Mouse (Mus musculus): ENCODE data around the gene Abcc3. TPM values are rescaled to one million over a fixed set of nuclear protein-coding genes. Genes with fewer than 3 reads are reported as not detected.

The Abcc3 gene
- polyA plus RNA-seq, 1 experiment from 2014 or later: 0.77 TPM

DNA sequence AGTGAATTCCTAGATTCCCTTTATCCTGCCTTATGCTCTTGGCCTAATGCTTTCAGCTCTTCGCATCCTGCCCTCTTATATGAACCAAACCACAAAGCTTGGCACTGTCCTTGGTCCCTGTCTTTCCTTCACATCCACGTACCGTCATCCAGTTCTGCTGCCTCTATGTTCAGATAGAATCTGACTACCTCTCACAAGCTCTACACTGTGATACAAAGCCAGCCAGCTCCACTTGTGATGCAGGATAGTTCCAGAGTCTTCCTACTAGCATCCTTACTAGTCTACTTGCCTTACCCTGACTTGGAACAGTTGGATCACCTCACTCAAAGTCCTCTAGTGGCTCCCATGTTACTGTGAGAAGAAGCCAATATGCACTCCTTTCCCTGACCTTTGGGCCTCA is 62.6 kb downstream of the Abcc3 start:
- Histone ChIP-seq H3K4me2 (peak overlapping the region; percentile 4; the same call in 1 of the 2 replicates), H3K36me3 (peaks cover 8% of the 10 kb centered on the region), H3K27ac (no peak overlapping the region), H3K27me3 (no peaks in the 10 kb centered on the region), H3K4me1 (replicated peaks) (peaks cover 54% of the 10 kb centered on the region), H3K9me3 (no peaks in the 10 kb centered on the region), H3K4me3 (no peak overlapping the region), H3K9ac (peak overlapping the region; percentile 35; the same call in 1 of the 2 replicates)
- ATAC-seq (ENCODE audit: low FRiP score): no peak
- 94% methylated on average over 3 of the region's 3 CpGs for WGBS

DNA sequence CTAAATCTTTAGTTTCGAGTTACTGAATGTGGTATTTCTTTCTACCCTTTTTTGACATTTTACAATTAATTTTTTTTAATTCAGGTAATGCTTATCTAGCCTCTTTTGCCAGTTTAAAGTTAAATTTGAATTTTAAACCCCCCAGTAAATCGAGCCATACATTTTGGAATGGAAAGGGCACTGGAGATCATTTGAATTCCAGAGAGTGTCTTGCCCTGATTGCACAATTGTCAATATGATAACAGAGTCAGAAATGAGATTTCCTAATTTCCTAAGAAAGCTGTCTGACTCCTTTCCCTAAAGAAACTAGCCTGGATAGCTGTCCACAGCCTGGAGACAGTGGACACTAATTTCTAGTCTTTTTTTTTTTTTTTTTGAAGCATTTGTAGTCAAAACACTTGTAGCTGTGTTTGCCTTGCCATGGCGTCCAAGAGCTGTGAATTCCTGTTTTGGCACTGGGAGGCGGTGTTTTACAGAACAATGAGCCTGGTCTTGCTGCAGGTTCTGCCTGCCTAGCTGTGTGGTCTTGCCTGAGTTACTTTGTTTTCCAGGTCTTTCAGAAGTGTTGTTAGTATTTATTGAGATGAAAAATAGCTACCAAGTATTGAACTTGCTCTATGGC is 63.4 kb downstream of the Abcc3 start:
- no peak overlapping the region for H3K9ac ChIP-seq
- ATAC-seq (ENCODE audit: low FRiP score): no peak
- H3K4me2 ChIP-seq: peak overlapping the region; percentile 78
- H3K4me3 ChIP-seq: no peak overlapping the region
- peaks cover 3% of the 10 kb centered on the region for H3K36me3 ChIP-seq
- no peaks in the 10 kb centered on the region for H3K27me3 ChIP-seq
- H3K27ac ChIP-seq: 0 out of 2 replicates have a peak overlapping the region, but pooled peaks have one; percentile 18
- H3K9me3 ChIP-seq: no peaks in the 10 kb centered on the region
- peaks cover 54% of the 10 kb centered on the region for H3K4me1 ChIP-seq (replicated peaks)
- WGBS: 45% methylated on average over 4 of the region's 4 CpGs

DNA sequence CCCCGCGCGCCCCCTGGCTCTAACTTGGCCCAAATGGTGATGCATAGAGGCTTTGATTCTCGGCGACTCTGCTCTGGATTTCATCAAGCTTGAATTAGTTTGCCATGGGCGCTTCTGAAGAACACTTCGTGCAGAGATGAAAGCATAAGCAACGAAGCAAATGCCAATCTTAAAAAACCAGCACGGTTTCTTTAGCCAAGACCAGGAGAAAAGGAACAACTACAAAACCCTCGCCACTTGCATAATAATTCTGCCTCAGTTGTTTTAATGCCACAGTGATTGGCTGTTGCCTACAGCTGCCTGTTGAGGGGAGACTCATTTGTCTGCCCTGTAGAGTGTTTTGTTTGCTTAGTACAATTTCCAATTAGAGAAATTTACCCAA is 64.2 kb downstream of the Abcc3 start:
- H3K27me3 ChIP-seq: no peaks in the 10 kb centered on the region
- peak overlapping the region; percentile 94 for H3K9ac ChIP-seq
- H3K9me3 ChIP-seq: no peaks in the 10 kb centered on the region
- 0% methylated on average over 10 of the region's 10 CpGs for WGBS
- H3K27ac ChIP-seq: peak overlapping the region; percentile 99
- H3K4me1 ChIP-seq (replicated peaks): peaks cover 54% of the 10 kb centered on the region
- ATAC-seq (ENCODE audit: low FRiP score): no peak
- H3K4me2 ChIP-seq: peak overlapping the region; percentile 78
- peak overlapping the region; percentile 69 for H3K4me3 ChIP-seq
- H3K36me3 ChIP-seq: no peaks in the 10 kb centered on the region

DNA sequence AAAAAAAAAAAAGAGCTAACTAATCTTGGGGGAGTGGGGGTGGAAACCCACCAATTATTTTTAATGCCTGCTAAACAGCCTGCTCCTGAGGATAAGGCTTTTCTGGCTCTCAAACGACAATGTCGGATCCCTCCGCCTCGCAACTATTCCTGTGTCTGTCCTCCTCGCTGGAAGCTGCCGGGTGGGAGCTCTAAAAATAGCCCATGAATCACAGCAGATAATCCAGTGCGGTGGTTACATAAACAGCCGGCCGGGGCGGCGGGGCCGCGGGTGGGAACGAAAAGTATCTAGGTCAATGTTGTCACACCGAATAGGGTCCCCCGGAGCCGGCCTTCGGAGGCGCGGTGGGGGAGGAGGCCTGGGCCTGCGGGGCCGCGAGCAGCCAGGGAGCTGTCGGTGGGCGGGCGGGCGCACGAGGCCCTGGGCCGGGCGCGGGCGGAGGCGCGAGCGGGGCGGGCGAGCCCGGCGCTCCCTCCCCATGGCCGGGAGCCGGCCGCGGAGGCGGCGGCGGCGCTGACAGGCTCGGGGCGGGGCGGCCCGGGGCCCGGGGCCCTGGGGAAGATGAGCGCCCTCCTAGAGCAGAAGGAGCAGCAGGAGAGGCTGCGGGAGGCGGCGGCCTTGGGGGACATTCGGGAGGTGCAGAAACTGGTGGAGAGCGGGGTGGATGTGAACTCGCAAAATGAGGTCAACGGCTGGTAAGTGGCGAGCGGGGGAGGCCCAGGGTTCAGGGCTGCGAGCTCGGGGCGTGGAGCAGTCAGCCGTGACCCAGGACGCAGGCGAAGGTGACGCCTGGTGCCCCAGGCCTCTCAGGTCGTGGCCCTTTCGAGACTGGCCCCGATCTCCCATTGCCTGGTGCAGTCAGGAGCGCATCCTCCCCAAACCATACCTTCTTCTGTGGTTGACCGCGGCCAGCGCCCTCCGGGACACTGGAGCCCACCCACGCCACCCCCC is 64.8 kb downstream of the Abcc3 start, which contains the start of gene Ankrd40:
Gene Ankrd40, plus strand, starts transcription at position 309 of the 951 bp plus-strand sequence.
- Histone ChIP-seq H3K9ac (peak within 1 kb of the TSS; percentile 94), H3K27ac (peak within 1 kb of the TSS; percentile 99), H3K4me1 (replicated peaks) (peaks cover 54% of the 10 kb centered on the region), H3K36me3 (no peaks in the 10 kb centered on the region), H3K4me3 (peak within 1 kb of the TSS; percentile 69), H3K27me3 (no peaks in the 10 kb centered on the region), H3K9me3 (no peaks in the 10 kb centered on the region), H3K4me2 (peak within 1 kb of the TSS; percentile 78)
- peak; percentile 88 for ATAC-seq (ENCODE audit: low FRiP score)
- under 1% methylated on average over 53 of the region's 78 CpGs for WGBS

DNA sequence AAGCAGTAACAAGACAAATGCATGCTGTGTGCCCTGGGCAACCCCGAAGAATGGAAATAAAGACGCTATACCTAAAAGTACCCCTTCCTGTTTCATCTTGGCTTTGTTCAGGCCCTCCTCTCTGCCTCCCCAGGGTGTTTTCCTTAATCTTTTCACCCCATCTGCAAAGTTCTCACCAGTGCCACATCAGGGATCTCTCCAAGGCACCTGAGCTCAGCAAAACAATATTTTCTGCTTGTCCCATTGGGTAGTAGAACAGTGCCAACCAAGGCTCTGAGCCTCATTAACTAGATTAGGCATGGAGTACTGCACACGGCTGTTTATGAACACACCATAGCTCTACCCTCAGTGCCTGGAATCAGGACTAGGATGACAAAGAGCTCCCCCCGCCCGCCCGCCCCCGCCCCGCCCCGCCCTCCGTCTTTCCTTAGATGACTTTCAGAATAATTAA is 65.8 kb downstream of the Abcc3 start:
- ATAC-seq (ENCODE audit: low FRiP score): peak; percentile 77
- Histone ChIP-seq H3K36me3 (no peaks in the 10 kb centered on the region), H3K27me3 (no peaks in the 10 kb centered on the region), H3K9me3 (no peaks in the 10 kb centered on the region), H3K9ac (peak overlapping the region; percentile 94), H3K27ac (peak overlapping the region; percentile 99), H3K4me2 (peak overlapping the region; percentile 78), H3K4me3 (peak overlapping the region; percentile 69), H3K4me1 (replicated peaks) (peaks cover 51% of the 10 kb centered on the region)
- WGBS: 4% methylated on average over 10 of the region's 10 CpGs

DNA sequence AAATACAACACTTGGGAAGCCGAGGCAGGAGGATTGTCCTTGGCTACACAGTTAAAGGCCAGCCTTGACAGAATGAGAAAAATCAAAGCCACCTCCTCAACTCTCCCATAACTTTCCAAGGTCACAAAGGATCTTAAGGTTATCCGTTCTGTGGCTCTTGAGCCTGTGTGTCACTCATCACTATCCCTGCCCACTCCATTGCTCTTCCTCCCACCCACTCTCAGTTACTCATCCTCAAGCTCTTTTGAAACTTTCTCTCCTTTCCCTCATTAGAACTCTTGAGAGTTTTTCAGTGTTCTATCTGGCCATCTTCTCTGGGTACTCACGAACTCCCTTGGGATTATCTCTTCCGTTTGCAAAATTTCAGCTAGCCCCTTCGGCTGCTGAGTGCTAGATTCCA is 68.2 kb downstream of the Abcc3 start:
- H3K4me1 ChIP-seq (replicated peaks): peaks cover 39% of the 10 kb centered on the region
- H3K4me2 ChIP-seq: no peak overlapping the region
- 88% methylated on average over 5 of the region's 5 CpGs for WGBS
- H3K36me3 ChIP-seq: no peaks in the 10 kb centered on the region
- H3K27me3 ChIP-seq: no peaks in the 10 kb centered on the region
- no peak overlapping the region for H3K9ac ChIP-seq
- no peak overlapping the region for H3K4me3 ChIP-seq
- H3K27ac ChIP-seq: no peak overlapping the region
- no peaks in the 10 kb centered on the region for H3K9me3 ChIP-seq
- ATAC-seq (ENCODE audit: low FRiP score): no peak

DNA sequence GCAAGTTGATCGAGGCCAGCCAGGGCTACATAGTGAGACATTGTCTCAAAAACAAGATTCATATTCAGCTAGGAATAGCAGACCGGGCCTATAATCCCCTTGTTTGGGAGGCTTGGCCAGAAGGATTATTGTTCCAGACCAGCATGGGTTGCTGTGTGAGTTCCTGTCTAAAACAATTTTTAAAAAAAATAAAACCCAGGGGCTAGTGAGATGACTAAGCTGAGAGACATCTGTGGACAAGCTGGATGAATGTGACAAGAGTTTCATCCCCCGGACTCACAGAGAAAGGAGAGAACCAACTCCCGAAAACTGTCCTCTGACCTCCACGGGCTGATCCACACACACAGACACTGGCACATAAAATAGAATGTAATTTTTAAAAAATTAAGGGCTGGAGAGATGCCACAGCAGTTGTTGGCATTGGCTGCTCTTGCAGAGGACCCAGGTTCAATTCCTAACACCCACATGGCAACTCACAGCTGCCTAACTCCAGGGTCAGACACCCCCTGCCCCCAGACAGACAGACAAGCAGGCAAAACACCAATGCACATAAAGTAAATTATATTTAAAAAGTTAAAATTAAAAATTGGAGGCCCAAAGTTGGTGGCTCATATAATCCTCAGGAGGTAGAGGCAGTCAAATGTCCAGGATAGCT is 69.4 kb downstream of the Abcc3 start:
- Histone ChIP-seq H3K36me3 (peaks cover 3% of the 10 kb centered on the region; the same call in 1 of the 2 replicates), H3K9me3 (no peaks in the 10 kb centered on the region), H3K27ac (peak overlapping the region; percentile 99; the same call in 1 of the 2 replicates), H3K27me3 (no peaks in the 10 kb centered on the region), H3K9ac (no peak overlapping the region), H3K4me1 (replicated peaks) (peaks cover 36% of the 10 kb centered on the region), H3K4me3 (no peak overlapping the region), H3K4me2 (no peak overlapping the region)
- no peak for ATAC-seq (ENCODE audit: low FRiP score)
- 89% methylated on average over 5 of the region's 5 CpGs for WGBS

DNA sequence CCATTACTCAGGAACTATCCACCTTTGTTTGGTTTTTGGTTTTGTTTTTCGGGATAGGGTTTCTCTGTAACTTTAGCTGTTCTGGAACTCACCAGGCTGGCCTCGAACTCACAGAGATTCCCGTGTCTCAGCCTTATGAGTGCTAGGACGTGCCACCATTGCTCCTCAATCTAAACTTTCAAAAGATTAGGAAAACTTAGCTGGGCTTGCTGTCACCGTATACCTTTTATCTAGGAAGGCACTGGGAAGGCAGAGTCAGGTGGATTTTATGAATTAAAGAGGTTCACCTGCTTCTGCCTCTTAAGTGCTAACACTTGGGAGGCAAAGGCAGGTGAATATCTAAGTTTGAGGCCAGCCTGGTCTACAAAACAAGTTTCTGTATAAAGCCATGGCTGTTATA is 70.2 kb downstream of the Abcc3 start:
- Histone ChIP-seq H3K27me3 (no peaks in the 10 kb centered on the region), H3K4me2 (peak overlapping the region; percentile 88), H3K27ac (peak overlapping the region; percentile 99), H3K9me3 (no peaks in the 10 kb centered on the region), H3K4me1 (replicated peaks) (peaks cover 43% of the 10 kb centered on the region), H3K9ac (peak overlapping the region; percentile 99), H3K4me3 (peak overlapping the region; percentile 99), H3K36me3 (peaks cover 3% of the 10 kb centered on the region; the same call in 1 of the 2 replicates)
- ATAC-seq (ENCODE audit: low FRiP score): no peak
- WGBS: 42% methylated on average over 5 of the region's 5 CpGs

DNA sequence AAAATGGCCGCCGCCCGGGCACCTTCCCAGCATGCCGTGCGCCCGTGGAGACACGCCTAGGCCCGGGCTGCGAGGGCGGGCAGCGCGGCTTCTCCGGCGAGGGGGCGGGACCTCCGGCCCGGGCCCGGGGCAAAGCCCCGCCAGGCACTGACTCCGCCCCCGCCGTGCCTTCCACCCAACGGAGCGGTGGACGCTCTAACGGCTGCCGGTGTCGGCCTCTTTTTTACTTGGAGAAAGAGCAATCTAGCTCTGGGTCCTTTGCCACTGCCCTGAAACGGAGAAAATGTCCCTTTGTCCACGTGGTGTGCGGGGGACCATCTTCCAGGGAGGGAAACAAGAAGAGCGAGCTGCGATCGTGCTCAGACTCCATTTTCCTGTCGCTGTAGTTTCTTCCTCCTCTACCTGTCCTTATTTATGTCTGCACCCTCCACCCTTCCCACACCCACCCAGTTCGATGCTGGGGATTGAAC is 70.8 kb downstream of the Abcc3 start, which contains the start of gene Luc7l3:
Gene Luc7l3, minus strand, starts transcription at position 58 of the 470 bp plus-strand sequence.
- Histone ChIP-seq H3K4me1 (replicated peaks) (peaks cover 49% of the 10 kb centered on the region), H3K4me3 (peak within 1 kb of the TSS; percentile 99), H3K4me2 (peak within 1 kb of the TSS; percentile 88), H3K9ac (peak within 1 kb of the TSS; percentile 99), H3K27ac (peak within 1 kb of the TSS; percentile 99), H3K36me3 (peaks cover 3% of the 10 kb centered on the region; the same call in 1 of the 2 replicates), H3K9me3 (no peaks in the 10 kb centered on the region), H3K27me3 (no peaks in the 10 kb centered on the region)
- ATAC-seq (ENCODE audit: low FRiP score): peak; percentile 93
- 1% methylated on average over 36 of the region's 36 CpGs for WGBS

DNA sequence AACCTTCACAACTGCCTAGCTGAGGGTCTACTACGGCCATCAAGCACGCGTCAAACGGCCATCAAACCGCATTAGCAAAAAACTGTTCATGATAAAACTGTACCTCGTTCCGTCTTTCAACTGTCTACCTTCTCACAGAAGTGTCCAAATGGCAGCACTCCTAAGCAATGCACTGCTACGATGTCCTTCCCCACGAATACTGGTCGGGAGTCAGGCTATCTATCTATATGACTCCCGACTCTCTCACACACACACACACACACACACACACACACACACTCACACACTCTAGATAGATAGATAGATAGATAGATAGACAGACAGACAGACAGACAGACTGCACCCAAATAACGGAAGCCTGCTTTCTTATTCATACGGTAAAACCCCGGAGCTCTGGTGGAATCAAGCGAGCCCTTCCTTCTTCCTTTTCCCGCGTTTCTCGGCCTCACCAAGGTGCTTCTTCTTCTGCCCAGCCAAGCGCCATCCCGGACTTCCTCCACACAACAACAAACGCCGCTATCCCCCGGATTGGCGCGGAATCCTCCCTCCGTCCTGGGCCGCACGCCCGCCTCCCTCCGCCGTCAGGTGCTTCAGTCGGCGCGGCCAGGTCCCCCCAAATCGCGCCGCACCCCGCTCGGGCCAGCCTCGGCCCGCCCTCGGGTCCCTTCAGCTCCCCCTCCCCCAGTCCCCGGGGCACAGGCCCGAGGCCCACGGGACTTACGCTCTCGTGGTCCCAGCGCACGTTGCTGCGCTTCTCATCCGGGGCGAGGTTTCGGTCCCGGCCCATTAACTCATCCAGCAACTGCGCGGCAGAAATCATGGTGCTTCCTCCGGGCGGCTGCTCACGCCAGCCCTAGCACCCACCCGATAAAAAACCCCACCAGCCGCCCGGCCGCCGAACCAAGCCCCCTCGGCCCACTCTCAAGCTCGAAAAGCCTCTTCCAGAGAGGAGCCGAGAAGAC is 71.5 kb downstream of the Abcc3 start:
- peak overlapping the region; percentile 99 for H3K4me3 ChIP-seq
- H3K36me3 ChIP-seq: peaks cover 3% of the 10 kb centered on the region; the same call in 1 of the 2 replicates
- H3K4me2 ChIP-seq: peak overlapping the region; percentile 88
- ATAC-seq (ENCODE audit: low FRiP score): peak; percentile 84
- H3K27ac ChIP-seq: peak overlapping the region; percentile 99
- H3K4me1 ChIP-seq (replicated peaks): peaks cover 50% of the 10 kb centered on the region
- H3K27me3 ChIP-seq: no peaks in the 10 kb centered on the region
- H3K9ac ChIP-seq: peak overlapping the region; percentile 99
- under 1% methylated on average over 66 of the region's 67 CpGs for WGBS
- H3K9me3 ChIP-seq: no peaks in the 10 kb centered on the region

DNA sequence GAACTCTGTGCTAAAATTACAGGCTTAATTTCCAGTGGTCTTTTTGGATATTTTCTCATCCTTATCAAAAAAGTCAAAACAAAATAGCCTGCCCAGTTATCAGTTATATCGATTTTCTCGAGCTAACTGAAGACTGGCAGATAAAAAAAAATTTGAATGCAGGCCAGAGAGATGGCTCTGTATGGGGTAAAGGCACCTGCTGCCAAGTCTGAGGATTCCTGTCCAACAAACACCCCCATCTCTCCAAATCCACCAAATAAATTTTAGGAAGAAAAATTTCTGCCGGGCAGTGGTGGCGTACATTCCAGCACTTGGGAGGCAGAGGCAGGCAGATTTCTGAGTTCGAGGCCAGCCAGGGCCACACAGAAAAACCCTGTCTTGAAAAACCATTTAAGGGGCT is 74.7 kb downstream of the Abcc3 start:
- Histone ChIP-seq H3K4me2 (peak overlapping the region; percentile 4; the same call in 1 of the 2 replicates), H3K4me1 (replicated peaks) (peaks cover 74% of the 10 kb centered on the region), H3K9me3 (no peaks in the 10 kb centered on the region), H3K27ac (no peak overlapping the region; the same call in 1 of the 2 replicates), H3K36me3 (peaks cover 3% of the 10 kb centered on the region; the same call in 1 of the 2 replicates), H3K4me3 (no peak overlapping the region), H3K9ac (no peak overlapping the region), H3K27me3 (no peaks in the 10 kb centered on the region)
- WGBS: 85% methylated on average over 5 of the region's 5 CpGs
- ATAC-seq (ENCODE audit: low FRiP score): no peak

Data from hindbrain, embryonic 13.5 days (tissue).